Mouse (Mus musculus) stomach, postnatal 0 days (tissue): Measurements from ENCODE around the gene Ctsf. TPM values are rescaled to one million over a fixed set of nuclear protein-coding genes. Genes with fewer than 3 reads are reported as not detected.
A peak's percentile ranks its signal among the peaks of the same experiment; 100 is the strongest.
"Not testable (repeated sequence)": the region's sequence is repeated elsewhere in the genome, so short reads cannot be mapped to it uniquely, and the experiment has no call there.

Experiments used
- ATAC-seq: fragments of 200-750 bp; cut with Nextera tagmentation; 2 replicates; pipeline ENCODE4 v1.8.0; 2017; ENCODE audit not compliant: low FRiP score, low TSS enrichment
- DNase-seq: peaks from one replicate; pipeline ENCODE4 v3.0.0-alpha.2; 2016; ENCODE audit warnings: low spot score
- H3K27ac ChIP-seq: fragments of 300-500 bp; sonication (generic); replicated peaks from 2 replicates; pipeline ENCODE4 v1.5.1; 2014; ENCODE audit warnings: mild to moderate bottlenecking, control low read depth
- H3K27me3 ChIP-seq: fragments of 300-500 bp; sonication (generic); 2 replicates; pipeline ENCODE4 v1.6.1; 2014; ENCODE audit warnings: low read length; ENCODE audit not compliant: control insufficient read depth, insufficient read depth
- H3K36me3 ChIP-seq: fragments of 300-500 bp; sonication (generic); 2 replicates; pipeline ENCODE4 v1.6.1; 2014; ENCODE audit warnings: low read length, mixed read lengths; ENCODE audit not compliant: control insufficient read depth, insufficient read depth
- H3K4me1 ChIP-seq: fragments of 300-500 bp; sonication (generic); replicated peaks from 2 replicates; pipeline ENCODE4 v1.6.1; 2014; ENCODE audit warnings: antibody characterized with exemption; ENCODE audit not compliant: control insufficient read depth, insufficient read depth
- H3K4me2 ChIP-seq: fragments of 300-500 bp; sonication (generic); replicated peaks from 2 replicates; pipeline ENCODE4 v1.6.1; 2014; ENCODE audit warnings: low read depth, mild to moderate bottlenecking, control low read depth, moderate library complexity
- H3K4me3 ChIP-seq: fragments of 300-500 bp; sonication (generic); 2 replicates; pipeline ENCODE4 v1.5.1; 2014; ENCODE audit warnings: low read depth, low read length, control low read depth
- H3K9ac ChIP-seq: fragments of 300-500 bp; sonication (generic); 2 replicates; pipeline ENCODE4 v1.6.1; 2014; ENCODE audit warnings: mild to moderate bottlenecking, low read length, control low read depth, mixed read lengths
- H3K9me3 ChIP-seq: fragments of 300-500 bp; sonication (generic); 2 replicates; pipeline ENCODE4 v1.6.1; 2016; ENCODE audit warnings: low read length; ENCODE audit not compliant: control insufficient read depth
- CTCF ChIP-seq: IDR thresholded peaks from 2 replicates; pipeline ENCODE4 v1.5.1; 2016; ENCODE audit warnings: antibody characterized with exemption, low read depth, mild to moderate bottlenecking, moderate library complexity
- EP300 ChIP-seq: optimal IDR thresholded peaks from 2 replicates; pipeline ENCODE3; 2016; ENCODE audit warnings: antibody characterized with exemption
- WGBS: fragments of 180-500 bp; shearing (Covaris S2); extraction: QIAGEN DNeasy Blood & Tissue Kit; methylation state at CpG from one replicate; pipeline ENCODE4 v1.1.7; 2014; 5-methylcytosine and 5-hydroxymethylcytosine counted together
- polyA plus RNA-seq: library from polyadenylated mRNA; unstranded; fragments of >200 nt; fragmentation: Nextera tagmentation; extraction: Ambion mirVana; gene quantifications from 2 replicates; pipeline ENCODE4 v1.2.1, GENCODE M21; 2015

The Ctsf gene
- polyA plus RNA-seq, 1 experiment from 2014 or later: 24.1 TPM

DNA sequence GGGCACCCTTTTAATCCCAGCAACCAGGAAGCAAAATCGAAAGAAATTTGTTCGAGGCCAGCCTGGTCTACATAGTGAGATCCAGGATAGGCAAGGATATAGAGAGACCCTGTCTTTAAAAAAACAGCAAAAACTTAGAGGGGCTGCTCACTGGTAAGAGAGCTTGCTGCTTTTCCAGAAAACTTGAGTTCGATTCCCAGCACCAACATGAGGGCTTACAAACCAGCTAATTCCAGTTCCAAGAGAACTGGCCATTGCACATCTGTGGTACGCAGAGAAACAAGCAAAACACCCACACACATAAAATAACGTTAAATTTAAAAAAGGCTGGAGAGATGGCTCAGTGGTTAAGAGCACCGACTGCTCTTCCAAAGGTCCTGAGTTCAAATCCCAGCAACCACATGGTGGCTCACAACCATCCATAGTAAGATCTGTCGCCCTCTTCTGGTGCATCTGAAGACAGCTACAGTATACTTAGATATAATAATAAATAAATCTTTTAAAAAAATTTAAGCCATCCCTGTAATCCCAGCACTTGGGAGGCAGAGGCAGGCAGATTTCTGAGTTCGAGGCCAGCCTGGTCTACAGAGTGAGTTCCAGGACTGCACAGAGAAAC, 42.5 kb upstream of the Ctsf start:
- H3K27ac ChIP-seq: peak overlapping the region; percentile 95
- not testable (repeated sequence) for DNase-seq, H3K4me1 ChIP-seq, H3K27me3 ChIP-seq, H3K36me3 ChIP-seq, ATAC-seq, H3K9me3 ChIP-seq
- 71% methylated on average over 8 of the region's 8 CpGs for WGBS
- TF ChIP-seq CTCF: peak; percentile 47
- peak overlapping the region; percentile 80 for H3K4me3 ChIP-seq
- peak overlapping the region; percentile 56 for H3K4me2 ChIP-seq
- peak overlapping the region; percentile 67 for H3K9ac ChIP-seq

DNA sequence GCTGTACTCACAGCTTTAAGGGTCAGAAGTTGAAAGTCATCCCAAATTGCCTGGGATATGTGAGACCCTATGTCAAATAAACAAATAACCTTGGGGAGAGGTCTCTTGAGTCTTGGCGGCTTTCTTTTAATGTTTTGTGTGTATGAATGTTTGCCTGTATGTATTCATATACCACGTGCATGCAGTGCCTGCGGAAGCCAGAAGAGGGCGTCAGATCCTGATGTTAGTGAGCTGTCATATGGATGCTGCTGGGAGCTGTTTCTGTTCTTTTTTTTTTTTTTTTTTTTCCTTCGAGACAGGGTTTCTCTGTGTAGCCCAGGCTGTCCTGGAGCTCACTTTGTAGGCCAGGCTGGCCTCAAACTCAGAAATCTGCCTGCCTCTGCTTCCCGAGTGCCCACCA, 41.9 kb upstream of the Ctsf start:
- 84% methylated on average over 5 of the region's 6 CpGs for WGBS
- peak; percentile 58 for DNase-seq
- no peak overlapping the region for H3K27ac ChIP-seq

DNA sequence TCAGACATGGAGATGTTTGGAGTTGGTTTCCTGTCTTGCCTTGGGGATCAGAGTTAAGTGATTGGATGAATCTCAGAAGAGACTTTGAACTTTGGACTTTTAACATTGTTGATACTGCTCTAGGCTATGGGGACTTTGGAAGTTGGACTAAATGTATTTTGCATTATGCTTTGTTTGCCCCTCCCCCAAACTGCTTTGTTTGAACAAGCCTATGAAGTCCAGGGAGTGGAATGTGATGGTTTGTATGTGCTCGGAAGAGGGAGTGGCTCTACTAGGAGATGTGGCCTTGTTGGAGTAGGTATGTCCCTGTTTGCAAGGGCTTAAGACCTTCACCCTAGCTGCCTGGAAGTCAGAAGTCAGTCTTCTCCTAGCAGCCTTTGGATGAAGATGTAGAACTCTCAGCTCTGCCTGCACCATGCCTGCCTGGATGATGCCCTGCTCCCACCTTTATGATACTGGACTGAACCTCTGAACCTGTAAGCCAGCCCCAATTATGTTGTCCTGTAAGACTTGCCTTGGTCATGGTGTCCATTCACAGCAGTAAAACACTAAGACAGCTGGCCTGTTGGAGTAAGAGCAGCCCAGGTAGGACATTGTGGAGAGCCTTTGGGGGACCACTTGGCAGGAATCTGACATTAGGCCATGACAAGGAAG, 37.6 kb upstream of the Ctsf start:
- Histone ChIP-seq H3K27me3 (no peaks in the 10 kb centered on the region), H3K4me3 (no peak overlapping the region), H3K4me1 (no peaks in the 10 kb centered on the region), H3K4me2 (no peak overlapping the region), H3K27ac (peak overlapping the region; percentile 71), H3K9me3 (no peaks in the 10 kb centered on the region), H3K36me3 (no peaks in the 10 kb centered on the region), H3K9ac (no peak overlapping the region)
- ATAC-seq (peak; percentile 91), DNase-seq (peak; percentile 58)
- WGBS: 22% methylated on average over 1 of the region's 1 CpGs
- TF ChIP-seq EP300: no peak
- no peak for TF ChIP-seq CTCF

More for the DNA sequence above, 41.9 kb upstream of the Ctsf start:
- TF ChIP-seq CTCF (peak; percentile 58), EP300 (no peak)
- H3K4me2 ChIP-seq: no peak overlapping the region
- no peaks in the 10 kb centered on the region for H3K27me3 ChIP-seq
- H3K9ac ChIP-seq: no peak overlapping the region
- no peak for ATAC-seq
- no peaks in the 10 kb centered on the region; the same call in 1 of the 2 replicates for H3K4me1 ChIP-seq
- H3K4me3 ChIP-seq: no peak overlapping the region
- H3K36me3 ChIP-seq: no peaks in the 10 kb centered on the region
- no peaks in the 10 kb centered on the region for H3K9me3 ChIP-seq

- 39% methylated on average over 5 of the region's 5 CpGs for WGBS
- ATAC-seq: peak; percentile 75
- no peak overlapping the region for H3K9ac ChIP-seq
- H3K9me3 ChIP-seq: no peaks in the 10 kb centered on the region
- H3K36me3 ChIP-seq: peaks cover 6% of the 10 kb centered on the region; the same call in 1 of the 2 replicates
- no peaks in the 10 kb centered on the region for H3K27me3 ChIP-seq
- peak; percentile 88 for DNase-seq
- no peak for TF ChIP-seq EP300
- peak; percentile 56 for TF ChIP-seq CTCF
- H3K27ac ChIP-seq: no peak overlapping the region
- H3K4me2 ChIP-seq: no peak overlapping the region
- H3K4me1 ChIP-seq: no peaks in the 10 kb centered on the region
- H3K4me3 ChIP-seq: no peak overlapping the region
Observed at GRCm38 (mm10) chr19:4820678-4821303, 34.1 kb upstream of the Ctsf start.

DNA sequence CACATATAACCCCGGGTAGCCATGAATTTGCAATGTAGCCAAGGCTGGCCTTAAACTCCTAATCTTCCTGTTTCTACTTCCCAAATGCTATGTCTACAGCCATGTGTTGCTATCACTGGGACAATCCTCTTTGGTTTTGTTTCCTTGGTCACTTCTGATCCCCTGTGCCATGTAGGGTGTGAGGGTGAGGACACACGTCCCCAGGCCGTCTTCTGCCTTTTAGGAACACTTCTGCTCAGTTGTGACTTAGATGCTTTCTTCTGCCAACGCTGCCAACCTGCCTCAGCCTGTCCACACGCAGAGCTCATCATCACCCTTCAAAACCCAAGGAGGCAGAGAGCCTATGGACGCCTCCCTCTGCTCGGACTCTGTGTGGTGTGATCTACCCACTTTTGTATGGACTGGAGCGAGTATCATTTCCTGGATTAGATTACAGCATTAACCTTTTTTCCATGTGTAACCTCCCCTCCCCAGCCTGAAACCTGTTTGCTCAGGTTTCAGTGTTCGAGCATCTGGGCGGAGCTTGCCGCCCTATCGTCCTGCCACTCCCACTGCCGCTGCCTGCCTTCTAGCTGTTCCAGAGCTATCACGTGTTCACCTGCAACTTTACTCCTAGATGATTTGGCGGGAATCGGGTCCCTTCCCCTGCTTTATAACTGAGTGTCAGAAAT, 26.4 kb upstream of the Ctsf start:
- Histone ChIP-seq H3K27me3 (no peaks in the 10 kb centered on the region), H3K36me3 (peaks cover 8% of the 10 kb centered on the region; the same call in 1 of the 2 replicates), H3K9me3 (no peaks in the 10 kb centered on the region), H3K9ac (no peak overlapping the region), H3K27ac (peak overlapping the region; percentile 63), H3K4me1 (no peaks in the 10 kb centered on the region), H3K4me2 (no peak overlapping the region), H3K4me3 (no peak overlapping the region)
- ATAC-seq: peak; percentile 89
- DNase-seq: peak; percentile 87
- WGBS: 45% methylated on average over 16 of the region's 16 CpGs
- TF ChIP-seq CTCF (no peak), EP300 (no peak)
